Mouse (Mus musculus) forebrain, postnatal 0 days (tissue): ENCODE data around the gene Mn1. TPM values are rescaled to one million over a fixed set of nuclear protein-coding genes. Genes with fewer than 3 reads are reported as not detected.

ENCODE experiments used
- ATAC-seq: fragments of 200-750 bp; cut with Nextera tagmentation; 2 replicates; pipeline ENCODE4 v1.8.0; 2017; ENCODE audit warnings: mild to moderate bottlenecking, moderate library complexity
- DNase-seq: peaks from one replicate; pipeline ENCODE4 v3.0.0-alpha.2; 2015
- H3K27ac ChIP-seq: fragments of 300-500 bp; sonication (generic); 2 replicates; pipeline ENCODE4 v1.5.1; 2014; ENCODE audit warnings: low read depth, mild to moderate bottlenecking, antibody characterized with exemption, low read length, moderate library complexity, mixed read lengths
- H3K27me3 ChIP-seq: fragments of 300-500 bp; sonication (generic); 2 replicates; pipeline ENCODE4 v1.6.1; 2014; ENCODE audit warnings: mild to moderate bottlenecking, low read length, mixed read lengths; ENCODE audit not compliant: insufficient read depth
- H3K36me3 ChIP-seq: fragments of 300-500 bp; sonication (generic); 2 replicates; pipeline ENCODE4 v1.6.1; 2014; ENCODE audit warnings: mild to moderate bottlenecking, moderate library complexity; ENCODE audit not compliant: insufficient read depth
- H3K4me1 ChIP-seq: fragments of 300-500 bp; sonication (generic); 2 replicates; pipeline ENCODE4 v1.6.1; 2014; ENCODE audit warnings: antibody characterized with exemption; ENCODE audit not compliant: insufficient read depth
- H3K4me2 ChIP-seq: fragments of 300-500 bp; sonication (generic); 2 replicates; pipeline ENCODE4 v1.6.1; 2014; ENCODE audit warnings: low read depth, mild to moderate bottlenecking, moderate library complexity
- H3K4me3 ChIP-seq: fragments of 300-500 bp; sonication (generic); 2 replicates; pipeline ENCODE4 v1.5.1; 2014; ENCODE audit warnings: low read depth, low read length, mixed read lengths
- H3K9ac ChIP-seq: fragments of 300-500 bp; sonication (generic); 2 replicates; pipeline ENCODE4 v1.6.1; 2014; ENCODE audit warnings: mild to moderate bottlenecking
- H3K9me3 ChIP-seq: fragments of 300-500 bp; sonication (generic); 2 replicates; pipeline ENCODE4 v1.6.1; 2016; ENCODE audit warnings: low read length
- CTCF ChIP-seq: sonication (generic); IDR thresholded peaks from 2 replicates; pipeline ENCODE4 v1.5.1; 2016; ENCODE audit warnings: antibody characterized with exemption, control low read depth, low read depth
- WGBS: fragments of 180-500 bp; shearing (Covaris S2); extraction: QIAGEN DNeasy Blood & Tissue Kit; methylation state at CpG from one replicate; pipeline ENCODE4 v1.1.7; 2014; 5-methylcytosine and 5-hydroxymethylcytosine counted together
- polyA plus RNA-seq: library from polyadenylated mRNA; unstranded; fragments of >200 nt; fragmentation: Nextera tagmentation; extraction: Ambion mirVana; gene quantifications from 2 replicates; pipeline ENCODE4 v1.2.1, GENCODE M21; 2015
- total RNA-seq: library from RNA; depleted of rRNA; stranded (reverse); fragments of >200 nt; gene quantifications from 2 replicates; pipeline ENCODE4 v1.2.3, GENCODE M21; 2014; rRNA removed

Mn1 gene
- total and polyA plus RNA-seq, 2 experiments from 2014 or later, result 57.9 to 123 TPM

GRCm38 (mm10) chr5:111500036-111500435 lies 82.9 kb downstream of the Mn1 start:
- 78% methylated on average over 3 of the region's 3 CpGs for WGBS
- no peak overlapping the region for H3K9ac ChIP-seq
- no peaks in the 10 kb centered on the region for H3K4me1 ChIP-seq
- no peak for ATAC-seq
- DNase-seq, result no peak
- H3K36me3 ChIP-seq, result no peaks in the 10 kb centered on the region
- H3K27ac ChIP-seq, result no peak overlapping the region
- no peak overlapping the region for H3K4me2 ChIP-seq
- no peaks in the 10 kb centered on the region for H3K27me3 ChIP-seq
- H3K4me3 ChIP-seq, result no peak overlapping the region
- no peak for TF ChIP-seq CTCF
- H3K9me3 ChIP-seq, result no peaks in the 10 kb centered on the region

- Histone ChIP-seq H3K9ac (no peak overlapping the region), H3K27ac (no peak overlapping the region), H3K36me3 (no peaks in the 10 kb centered on the region), H3K4me3 (no peak overlapping the region), H3K27me3 (no peaks in the 10 kb centered on the region), H3K4me2 (no peak overlapping the region), H3K9me3 (no peaks in the 10 kb centered on the region), H3K4me1 (no peaks in the 10 kb centered on the region)
- 80% methylated on average over 13 of the region's 13 CpGs for WGBS
- DNase-seq (no peak), ATAC-seq (no peak)
- no peak for TF ChIP-seq CTCF
Measured at GRCm38 (mm10) chr5:111501691-111502441, 84.7 kb downstream of the Mn1 start.

- Histone ChIP-seq H3K27ac (no peak overlapping the region), H3K9me3 (no peaks in the 10 kb centered on the region), H3K9ac (no peak overlapping the region), H3K36me3 (no peaks in the 10 kb centered on the region), H3K4me3 (no peak overlapping the region), H3K27me3 (no peaks in the 10 kb centered on the region), H3K4me1 (peaks cover 5% of the 10 kb centered on the region; the same call in 1 of the 2 replicates), H3K4me2 (no peak overlapping the region)
- 89% methylated on average over 6 of the region's 6 CpGs for WGBS
- TF ChIP-seq CTCF, result no peak
- DNase-seq (no peak), ATAC-seq (no peak)
Measured at GRCm38 (mm10) chr5:111505241-111505640, 88.1 kb downstream of the Mn1 start.

- Histone ChIP-seq H3K4me2 (no peak overlapping the region), H3K4me1 (peaks cover 5% of the 10 kb centered on the region; the same call in 1 of the 2 replicates), H3K9me3 (no peaks in the 10 kb centered on the region), H3K36me3 (no peaks in the 10 kb centered on the region), H3K9ac (no peak overlapping the region), H3K27me3 (no peaks in the 10 kb centered on the region), H3K4me3 (no peak overlapping the region), H3K27ac (no peak overlapping the region)
- 94% methylated on average over 6 of the region's 6 CpGs for WGBS
- no peak for ATAC-seq
- TF ChIP-seq CTCF, result no peak
- DNase-seq, result no peak
Measured at GRCm38 (mm10) chr5:111505824-111506223, 88.7 kb downstream of the Mn1 start.

GRCm38 (mm10) chr5:111506410-111506809 lies 89.2 kb downstream of the Mn1 start:
- H3K4me3 ChIP-seq, result no peak overlapping the region
- WGBS, result 57% methylated on average over 12 of the region's 12 CpGs
- no peaks in the 10 kb centered on the region for H3K27me3 ChIP-seq
- no peak overlapping the region for H3K27ac ChIP-seq
- ATAC-seq (no peak), DNase-seq (no peak)
- H3K9ac ChIP-seq, result no peak overlapping the region
- no peaks in the 10 kb centered on the region for H3K9me3 ChIP-seq
- H3K4me2 ChIP-seq, result no peak overlapping the region
- no peaks in the 10 kb centered on the region for H3K36me3 ChIP-seq
- peaks cover 5% of the 10 kb centered on the region; the same call in 1 of the 2 replicates for H3K4me1 ChIP-seq
- no peak for TF ChIP-seq CTCF

Other genes with a start within 250 kb of the Mn1 start
- 8.3 and 11.2 TPM in 2 replicates for gene Pitpnb, start 86.6 kb upstream of the Mn1 start, total RNA-seq
- gene Pitpnb, start 86.6 kb upstream of the Mn1 start, polyA plus RNA-seq, result 80.6 and 93.0 TPM in 2 replicates